Mouse (Mus musculus) testis, adult 2 months (tissue): ENCODE measurements around the gene Cmtm4. TPM values are rescaled to one million over a fixed set of nuclear protein-coding genes. Genes with fewer than 3 reads are reported as not detected.

Experiments used
- H3K27ac ChIP-seq: fragments of 200-500 bp; 2 replicates; pipeline ENCODE4 v1.5.1; 2012; ENCODE audit warnings: low read depth, low read length; ENCODE audit not compliant: control insufficient read depth, insufficient read depth
- H3K27me3 ChIP-seq: fragments of 200-500 bp; 2 replicates; pipeline ENCODE4 v1.6.1; 2012; ENCODE audit warnings: mild to moderate bottlenecking, low read length, moderate library complexity; ENCODE audit not compliant: control insufficient read depth, insufficient read depth
- H3K36me3 ChIP-seq: fragments of 200-500 bp; 2 replicates; pipeline ENCODE4 v1.6.1; 2012; ENCODE audit warnings: mild to moderate bottlenecking, low read length; ENCODE audit not compliant: control insufficient read depth, insufficient read depth
- H3K4me1 ChIP-seq: fragments of 200-500 bp; 2 replicates; pipeline ENCODE4 v1.6.1; 2012; ENCODE audit warnings: low read length; ENCODE audit not compliant: control insufficient read depth, insufficient read depth
- H3K4me3 ChIP-seq: fragments of 200-500 bp; 2 replicates; pipeline ENCODE4 v1.5.1; 2012; ENCODE audit warnings: low read depth, mild to moderate bottlenecking, low read length, moderate library complexity, mixed read lengths; ENCODE audit not compliant: control insufficient read depth
- CTCF ChIP-seq: fragments of 200-500 bp; IDR thresholded peaks from 2 replicates; pipeline ENCODE4 v1.5.1; 2012; ENCODE audit warnings: low read depth, mild to moderate bottlenecking, inconsistent platforms, low read length, moderate library complexity; ENCODE audit not compliant: control insufficient read depth, insufficient read depth, insufficient replicate concordance
- POLR2A ChIP-seq: fragments of 200-500 bp; IDR thresholded peaks from 2 replicates; pipeline ENCODE4 v1.6.1; 2012; ENCODE audit warnings: low read depth, mild to moderate bottlenecking, inconsistent platforms, low read length, moderate library complexity; ENCODE audit not compliant: control insufficient read depth
- polyA plus RNA-seq: library from polyadenylated mRNA; depleted of rRNA; stranded (reverse); fragments of >200 nt; gene quantifications from 2 replicates; pipeline ENCODE4 v1.2.3, GENCODE M21; 2012

The Cmtm4 gene
- polyA plus RNA-seq, 1 experiment: 2.0 TPM

DNA sequence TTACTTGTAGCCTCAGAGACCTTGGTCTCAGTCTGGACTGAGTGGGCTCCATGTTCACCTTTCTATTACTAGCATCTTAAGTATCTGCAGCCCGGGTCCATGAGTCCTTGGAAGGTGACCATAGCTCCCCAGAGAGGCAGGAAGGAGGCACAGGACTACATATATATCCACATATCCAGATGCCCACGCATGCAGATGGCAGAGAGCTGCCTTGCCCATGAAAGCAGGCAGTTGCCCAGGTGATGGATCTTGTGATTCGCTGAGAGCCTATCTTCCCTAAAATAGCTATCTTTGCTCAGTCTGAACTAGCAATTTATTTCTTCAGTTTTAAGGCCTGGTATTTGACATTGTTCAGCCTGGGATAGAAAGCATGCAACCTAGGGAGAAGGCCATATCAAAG is 15.9 kb upstream of the Cmtm4 start:
- H3K36me3 ChIP-seq: no peaks in the 10 kb centered on the region
- no peak overlapping the region for H3K4me3 ChIP-seq
- H3K27ac ChIP-seq: no peak overlapping the region
- no peaks in the 10 kb centered on the region for H3K27me3 ChIP-seq
- TF ChIP-seq POLR2A (no peak), CTCF (no peak)
- peaks cover 3% of the 10 kb centered on the region; the same call in 1 of the 2 replicates for H3K4me1 ChIP-seq

DNA sequence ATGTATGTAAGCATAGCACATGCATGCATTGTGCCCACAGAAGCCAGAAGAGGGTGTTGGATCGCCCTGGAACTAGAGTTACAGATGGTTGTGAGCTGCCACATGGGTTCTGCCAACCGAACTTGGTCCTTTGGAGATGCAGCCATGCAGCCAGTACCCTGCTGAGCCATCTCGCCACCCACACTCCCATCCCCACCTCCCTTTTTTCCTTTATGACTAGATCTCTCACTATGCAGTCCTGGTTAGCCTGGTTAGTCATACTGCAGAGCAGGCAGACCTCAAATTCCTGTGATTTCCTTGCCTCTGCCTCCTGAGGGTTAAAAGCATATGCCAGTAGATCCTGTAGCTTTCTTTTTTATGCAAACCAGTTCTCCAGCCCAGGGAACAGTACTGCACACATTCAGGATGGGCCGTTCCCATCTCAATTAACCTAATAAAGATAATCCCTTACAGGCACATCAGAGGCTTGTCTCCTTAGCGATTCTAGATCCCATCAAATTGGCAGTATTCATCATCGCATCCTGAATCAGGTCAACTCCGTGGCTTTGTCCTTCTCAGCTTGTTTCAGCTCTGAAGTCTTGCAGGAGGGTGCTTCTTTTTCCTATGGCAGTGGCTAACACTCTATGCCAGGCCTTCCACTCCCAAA is 15.1 kb upstream of the Cmtm4 start:
- no peak for TF ChIP-seq POLR2A
- TF ChIP-seq CTCF: no peak
- H3K27me3 ChIP-seq: no peaks in the 10 kb centered on the region
- H3K4me3 ChIP-seq: no peak overlapping the region
- H3K4me1 ChIP-seq: peaks cover 3% of the 10 kb centered on the region; the same call in 1 of the 2 replicates
- no peak overlapping the region for H3K27ac ChIP-seq
- H3K36me3 ChIP-seq: no peaks in the 10 kb centered on the region

DNA sequence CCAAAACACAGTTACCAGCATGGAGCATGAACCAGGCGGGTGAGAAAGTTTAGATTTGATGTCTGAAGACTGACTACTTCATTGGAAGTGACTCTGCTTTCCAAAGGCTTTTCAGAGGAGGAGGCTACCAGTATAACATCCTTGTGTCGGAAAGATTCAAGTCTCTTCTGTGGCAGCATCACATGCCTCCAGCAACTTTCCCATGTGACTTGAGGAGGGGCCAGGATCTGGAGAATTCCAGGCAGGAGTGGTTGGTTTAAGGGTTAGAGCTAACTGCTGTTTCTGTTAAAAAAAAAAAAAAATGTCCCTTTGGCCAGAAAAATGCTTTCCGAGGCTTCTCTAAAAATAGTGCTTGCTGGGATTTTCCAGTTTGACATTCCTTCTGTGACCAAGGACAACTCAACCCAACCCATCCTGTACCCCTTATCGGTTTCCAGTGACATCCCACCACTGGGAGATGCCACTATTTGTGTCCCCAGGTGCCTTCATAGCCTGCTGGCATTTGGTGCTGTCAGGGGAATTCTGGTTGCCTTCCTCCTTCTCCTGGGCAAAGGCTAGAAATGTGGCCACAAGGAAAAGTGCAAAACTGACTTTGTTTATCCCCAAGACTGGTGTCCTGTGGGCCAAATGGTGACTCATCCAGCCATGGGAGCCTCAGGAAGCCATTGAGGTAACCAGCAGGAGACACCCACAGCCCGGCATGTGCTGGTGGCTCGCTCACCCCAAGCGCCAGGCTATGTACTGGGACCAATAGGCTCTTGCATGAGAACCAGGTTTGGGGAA is 12.9 kb upstream of the Cmtm4 start:
- Histone ChIP-seq H3K27ac (no peak overlapping the region), H3K27me3 (no peaks in the 10 kb centered on the region), H3K36me3 (no peaks in the 10 kb centered on the region), H3K4me1 (peaks cover 3% of the 10 kb centered on the region; the same call in 1 of the 2 replicates), H3K4me3 (no peak overlapping the region)
- TF ChIP-seq CTCF: no peak
- TF ChIP-seq POLR2A: no peak

DNA sequence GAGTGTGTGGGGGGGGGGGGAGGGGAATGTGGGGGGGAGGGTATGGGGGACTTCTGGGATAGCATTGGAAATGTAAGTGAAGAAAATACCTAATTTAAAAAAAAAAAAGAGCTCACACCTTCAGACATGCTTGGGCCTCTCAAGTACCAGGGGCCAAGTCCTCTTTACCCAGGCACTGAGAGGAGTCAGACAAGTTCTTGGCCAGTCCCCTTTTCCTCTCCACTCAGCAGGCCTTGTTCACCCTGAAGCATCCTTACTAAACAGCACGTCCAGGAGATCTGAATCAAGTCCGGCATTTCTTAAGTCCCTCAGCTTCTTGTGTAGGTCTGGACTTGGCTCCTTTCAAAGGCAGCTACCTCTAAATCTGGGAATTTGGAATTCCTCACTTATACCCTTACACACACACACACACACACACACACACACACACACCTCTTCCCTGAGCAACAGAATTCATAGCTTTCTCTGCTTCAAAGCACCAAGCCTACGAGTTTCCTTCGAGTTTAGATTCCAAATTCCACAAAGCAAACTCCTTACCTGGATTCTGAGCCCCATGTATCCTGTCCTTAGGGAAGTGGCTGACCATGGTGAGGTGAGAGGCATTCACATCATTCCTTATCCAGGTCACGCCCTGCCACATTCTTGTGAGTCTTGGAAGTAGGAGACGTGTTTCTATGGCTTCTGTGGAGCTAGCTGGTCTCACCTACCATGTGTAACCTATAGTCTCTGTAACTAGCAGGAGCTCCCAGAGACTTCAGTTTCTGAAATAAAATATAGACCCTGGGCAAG is 10.9 kb upstream of the Cmtm4 start:
- TF ChIP-seq CTCF (no peak), POLR2A (no peak)
- peaks cover 3% of the 10 kb centered on the region; the same call in 1 of the 2 replicates for H3K4me1 ChIP-seq
- H3K27ac ChIP-seq: no peak overlapping the region
- H3K4me3 ChIP-seq: no peak overlapping the region
- H3K27me3 ChIP-seq: no peaks in the 10 kb centered on the region
- no peaks in the 10 kb centered on the region for H3K36me3 ChIP-seq

DNA sequence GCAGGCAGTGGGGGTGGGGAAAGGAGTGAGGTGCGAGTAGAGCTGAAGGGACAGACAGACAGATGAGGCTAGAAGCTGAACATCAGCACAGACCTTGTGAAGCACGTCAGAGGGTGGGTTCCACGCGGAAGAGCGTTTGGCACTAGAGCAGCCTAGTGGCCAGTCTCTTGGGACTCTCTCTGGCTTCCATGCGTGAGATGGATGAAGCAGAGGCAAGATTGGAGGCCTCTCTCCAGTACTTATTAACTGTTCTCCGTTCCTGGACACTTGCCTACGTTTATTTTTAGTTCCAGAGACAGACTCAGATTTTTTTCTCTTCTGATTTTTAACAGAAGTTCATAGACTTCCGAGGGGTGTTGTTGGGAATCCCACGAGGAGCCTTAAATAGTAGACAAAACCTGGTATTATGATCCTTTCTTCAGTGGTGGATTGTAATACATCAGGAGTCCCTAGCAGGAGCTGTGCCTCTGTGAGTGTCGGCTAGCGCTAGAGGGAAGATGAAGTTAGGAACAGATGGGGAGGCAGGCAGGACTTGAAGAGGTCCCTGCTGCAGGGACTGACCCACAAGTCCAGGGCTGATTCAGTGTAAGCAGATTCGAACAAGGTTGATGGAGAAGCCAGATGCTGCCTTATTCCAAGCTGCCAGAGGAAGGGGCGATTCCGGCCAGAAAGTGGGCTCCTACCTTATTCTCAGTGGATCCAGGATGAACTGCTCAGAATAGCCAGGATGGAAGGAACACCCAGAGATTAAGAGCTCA is 10.0 kb upstream of the Cmtm4 start:
- no peaks in the 10 kb centered on the region for H3K36me3 ChIP-seq
- no peak overlapping the region for H3K4me3 ChIP-seq
- H3K27me3 ChIP-seq: no peaks in the 10 kb centered on the region
- H3K4me1 ChIP-seq: peaks cover 3% of the 10 kb centered on the region; the same call in 1 of the 2 replicates
- H3K27ac ChIP-seq: no peak overlapping the region
- no peak for TF ChIP-seq CTCF
- no peak for TF ChIP-seq POLR2A

DNA sequence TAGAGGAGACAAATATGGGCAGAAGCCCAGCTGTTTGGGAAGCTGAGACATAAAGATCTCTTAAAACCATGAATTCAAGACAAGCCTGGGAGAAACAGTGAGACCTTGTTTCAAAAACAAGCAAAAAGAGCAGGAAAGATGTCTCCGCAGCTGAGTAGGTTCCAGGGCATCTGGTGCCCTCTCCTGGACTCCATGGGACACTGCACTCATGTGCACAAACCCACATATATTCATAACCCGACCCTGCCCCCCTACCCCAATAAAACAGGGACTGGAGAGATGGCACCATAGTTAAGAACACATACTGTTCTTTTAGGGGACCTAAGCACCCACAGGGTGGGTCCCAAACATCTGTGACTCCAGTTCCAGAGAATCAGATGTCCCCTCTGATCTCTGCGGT is 8.0 kb upstream of the Cmtm4 start:
- Histone ChIP-seq H3K4me3 (no peak overlapping the region), H3K27me3 (no peaks in the 10 kb centered on the region), H3K4me1 (peaks cover under 1% of the 10 kb centered on the region; the same call in 1 of the 2 replicates), H3K36me3 (no peaks in the 10 kb centered on the region), H3K27ac (no peak overlapping the region)
- TF ChIP-seq CTCF (peak; percentile 52; the same call in 1 of the 2 replicates), POLR2A (no peak)
